Mouse (Mus musculus): Measurements from ENCODE around the gene Gcnt7. TPM values are rescaled to one million over a fixed set of nuclear protein-coding genes. Genes with fewer than 3 reads are reported as not detected.

Gene Gcnt7
- polyA plus RNA-seq, 1 experiment = not detected

GRCm38 (mm10) chr2:172462813-172463212 is 4.4 kb upstream of the Gcnt7 start:
- no peak for DNase-seq (ENCODE audit: low read depth in 1 of 2, low spot score in 2 of 2)
- Histone ChIP-seq H3K27me3 (ENCODE audit: control insufficient read depth, insufficient read depth, low read length) (no peaks in the 10 kb centered on the region), H3K36me3 (ENCODE audit: control insufficient read depth, insufficient read depth, low read length) (peaks cover 45% of the 10 kb centered on the region)

GRCm38 (mm10) chr2:172460647-172461046 is 2.3 kb upstream of the Gcnt7 start:
- no peak for TF ChIP-seq CTCF (IDR thresholded peaks at IDR 0.05; ENCODE audit: extremely low read depth, insufficient read depth, insufficient read length, insufficient replicate concordance)
- TF ChIP-seq POLR2A (IDR thresholded peaks at IDR 0.05; ENCODE audit: low read depth, low read length) = no peak
- no peak overlapping the region for H3K27ac ChIP-seq (ENCODE audit: insufficient read depth, low read length)
- H3K4me3 ChIP-seq (ENCODE audit: extremely low read depth, insufficient read depth, insufficient read length) = no peak overlapping the region
- H3K36me3 ChIP-seq (ENCODE audit: control insufficient read depth, insufficient read depth, low read length) = peaks cover 31% of the 10 kb centered on the region
- no peaks in the 10 kb centered on the region for H3K27me3 ChIP-seq (ENCODE audit: control insufficient read depth, insufficient read depth, low read length)
- DNase-seq (ENCODE audit: low read depth in 1 of 2, low spot score in 2 of 2) = no peak
- no peaks in the 10 kb centered on the region for H3K4me1 ChIP-seq (ENCODE audit: control insufficient read depth, insufficient read depth, insufficient read length)
- WGBS = 94% methylated on average over 2 of the region's 2 CpGs

More at GRCm38 (mm10) chr2:172462813-172463212, 4.4 kb upstream of the Gcnt7 start:
- no peak overlapping the region for H3K4me3 ChIP-seq (ENCODE audit: extremely low read depth, insufficient read depth, insufficient read length)
- H3K4me1 ChIP-seq (ENCODE audit: control insufficient read depth, insufficient read depth, insufficient read length) = no peaks in the 10 kb centered on the region
- TF ChIP-seq CTCF (IDR thresholded peaks at IDR 0.05; ENCODE audit: extremely low read depth, insufficient read depth, insufficient read length, insufficient replicate concordance) (no peak), POLR2A (IDR thresholded peaks at IDR 0.05; ENCODE audit: low read depth, low read length) (no peak)
- no peak overlapping the region for H3K27ac ChIP-seq (ENCODE audit: insufficient read depth, low read length)
- WGBS = 90% methylated on average over 4 of the region's 4 CpGs

GRCm38 (mm10) chr2:172452458-172452857 is 5.9 kb downstream of the Gcnt7 start:
- H3K27me3 ChIP-seq (ENCODE audit: control insufficient read depth, insufficient read depth, low read length) = no peaks in the 10 kb centered on the region
- 96% methylated on average over 10 of the region's 10 CpGs for whole genome bisulfite sequencing
- H3K27ac ChIP-seq (ENCODE audit: insufficient read depth, low read length) = no peak overlapping the region
- no peak overlapping the region for H3K4me3 ChIP-seq (ENCODE audit: extremely low read depth, insufficient read depth, insufficient read length)
- peaks cover 39% of the 10 kb centered on the region for H3K36me3 ChIP-seq (ENCODE audit: control insufficient read depth, insufficient read depth, low read length)
- DNase-seq (ENCODE audit: low read depth in 1 of 2, low spot score in 2 of 2) = no peak
- no peaks in the 10 kb centered on the region for H3K4me1 ChIP-seq (ENCODE audit: control insufficient read depth, insufficient read depth, insufficient read length)
- TF ChIP-seq CTCF (IDR thresholded peaks at IDR 0.05; ENCODE audit: extremely low read depth, insufficient read depth, insufficient read length, insufficient replicate concordance) = no peak
- no peak for TF ChIP-seq POLR2A (IDR thresholded peaks at IDR 0.05; ENCODE audit: low read depth, low read length)

GRCm38 (mm10) chr2:172452031-172452430 is 6.4 kb downstream of the Gcnt7 start:
- WGBS = 96% methylated on average over 4 of the region's 4 CpGs
- no peak for DNase-seq (ENCODE audit: low read depth in 1 of 2, low spot score in 2 of 2)
- Histone ChIP-seq H3K36me3 (ENCODE audit: control insufficient read depth, insufficient read depth, low read length) (peaks cover 42% of the 10 kb centered on the region), H3K4me1 (ENCODE audit: control insufficient read depth, insufficient read depth, insufficient read length) (no peaks in the 10 kb centered on the region), H3K27ac (ENCODE audit: insufficient read depth, low read length) (no peak overlapping the region), H3K4me3 (ENCODE audit: extremely low read depth, insufficient read depth, insufficient read length) (no peak overlapping the region), H3K27me3 (ENCODE audit: control insufficient read depth, insufficient read depth, low read length) (no peaks in the 10 kb centered on the region)
- TF ChIP-seq CTCF (IDR thresholded peaks at IDR 0.05; ENCODE audit: extremely low read depth, insufficient read depth, insufficient read length, insufficient replicate concordance) (no peak), POLR2A (IDR thresholded peaks at IDR 0.05; ENCODE audit: low read depth, low read length) (no peak)

- WGBS = 80% methylated on average over 6 of the region's 6 CpGs
- no peak for DNase-seq (ENCODE audit: low read depth in 1 of 2, low spot score in 2 of 2)
- Histone ChIP-seq H3K27ac (ENCODE audit: insufficient read depth, low read length) (no peak overlapping the region), H3K4me3 (ENCODE audit: extremely low read depth, insufficient read depth, insufficient read length) (no peak overlapping the region), H3K4me1 (ENCODE audit: control insufficient read depth, insufficient read depth, insufficient read length) (no peaks in the 10 kb centered on the region), H3K27me3 (ENCODE audit: control insufficient read depth, insufficient read depth, low read length) (no peaks in the 10 kb centered on the region), H3K36me3 (ENCODE audit: control insufficient read depth, insufficient read depth, low read length) (peaks cover 54% of the 10 kb centered on the region)
- TF ChIP-seq POLR2A (IDR thresholded peaks at IDR 0.05; ENCODE audit: low read depth, low read length) (no peak), CTCF (IDR thresholded peaks at IDR 0.05; ENCODE audit: extremely low read depth, insufficient read depth, insufficient read length, insufficient replicate concordance) (no peak)
These were observed 7.8 kb downstream of the Gcnt7 start for GRCm38 (mm10) chr2:172450640-172451039.

- no peak for DNase-seq (ENCODE audit: low read depth in 1 of 2, low spot score in 2 of 2)
- TF ChIP-seq CTCF (IDR thresholded peaks at IDR 0.05; ENCODE audit: extremely low read depth, insufficient read depth, insufficient read length, insufficient replicate concordance) = no peak
- no peak for TF ChIP-seq POLR2A (IDR thresholded peaks at IDR 0.05; ENCODE audit: low read depth, low read length)
- H3K36me3 ChIP-seq (ENCODE audit: control insufficient read depth, insufficient read depth, low read length) = peaks cover 52% of the 10 kb centered on the region
- H3K4me3 ChIP-seq (ENCODE audit: extremely low read depth, insufficient read depth, insufficient read length) = no peak overlapping the region
- no peak overlapping the region for H3K27ac ChIP-seq (ENCODE audit: insufficient read depth, low read length)
- H3K27me3 ChIP-seq (ENCODE audit: control insufficient read depth, insufficient read depth, low read length) = no peaks in the 10 kb centered on the region
- 94% methylated on average over 4 of the region's 4 CpGs for WGBS
- no peaks in the 10 kb centered on the region for H3K4me1 ChIP-seq (ENCODE audit: control insufficient read depth, insufficient read depth, insufficient read length)
These were observed 10.1 kb downstream of the Gcnt7 start for GRCm38 (mm10) chr2:172448329-172448728.

- Histone ChIP-seq H3K27me3 (ENCODE audit: control insufficient read depth, insufficient read depth, low read length) (no peaks in the 10 kb centered on the region), H3K36me3 (ENCODE audit: control insufficient read depth, insufficient read depth, low read length) (peaks cover 48% of the 10 kb centered on the region), H3K4me3 (ENCODE audit: extremely low read depth, insufficient read depth, insufficient read length) (no peak overlapping the region), H3K27ac (ENCODE audit: insufficient read depth, low read length) (no peak overlapping the region), H3K4me1 (ENCODE audit: control insufficient read depth, insufficient read depth, insufficient read length) (no peaks in the 10 kb centered on the region; the same call in 1 of the 2 replicates)
- TF ChIP-seq POLR2A (IDR thresholded peaks at IDR 0.05; ENCODE audit: low read depth, low read length) = no peak
- TF ChIP-seq CTCF (IDR thresholded peaks at IDR 0.05; ENCODE audit: extremely low read depth, insufficient read depth, insufficient read length, insufficient replicate concordance) = peak; percentile 40; the same call in 1 of the 2 replicates
- 93% methylated on average over 6 of the region's 6 CpGs for WGBS
- DNase-seq (ENCODE audit: low read depth in 1 of 2, low spot score in 2 of 2) = peak in 1 of 2 experiments; percentile 42
These were observed 11.1 kb downstream of the Gcnt7 start for GRCm38 (mm10) chr2:172447317-172447716.

All from spleen, adult 2 months (tissue).